Mouse (Mus musculus) MEL (cell line): ENCODE measurements around the gene Mterf1a.

ENCODE experiments used
- CTCF ChIP-seq, 3 experiments: IDR thresholded peaks in 2 of 3; conservative IDR thresholded peaks in 1 of 3; 2 replicates each; pipeline ENCODE4 v1.5.1; 2011 to 2012; ENCODE audit warnings: low read length in 3 of 3, low read depth in 2 of 3, mild to moderate bottlenecking in 2 of 3, improper control_type of control experiment in 1 of 3, inconsistent platforms in 1 of 3, mixed read lengths in 1 of 3, moderate library complexity in 1 of 3; ENCODE audit not compliant: control insufficient read depth in 1 of 3, insufficient read depth in 1 of 3, poor library complexity in 1 of 3, severe bottlenecking in 1 of 3
- EP300 ChIP-seq, 2 experiments: IDR thresholded peaks; 2 replicates each; pipeline ENCODE4 v1.6.1; 2011; ENCODE audit warnings: improper control_type of control experiment in 2 of 2, low read length in 2 of 2, low read depth in 1 of 2, mild to moderate bottlenecking in 1 of 2
- HCFC1 ChIP-seq: IDR thresholded peaks from 2 replicates; pipeline ENCODE4 v1.6.1; 2012; ENCODE audit warnings: low read depth, mild to moderate bottlenecking, inconsistent platforms, low read length, improper control_type of control experiment, moderate library complexity
- KAT2A ChIP-seq: conservative IDR thresholded peaks from 2 replicates; pipeline ENCODE4 v1.6.1; 2012; ENCODE audit warnings: low read depth, low read length, improper control_type of control experiment, inconsistent platforms

- TF ChIP-seq EP300 (IDR thresholded peaks at IDR 0.05; ENCODE audit: low read depth in 1 of 2, low read length in 2 of 2) (no peak), HCFC1 (no peak), CTCF (IDR thresholded peaks at IDR 0.05 in 2 of 3, conservative IDR thresholded peaks at IDR 0.05 in 1 of 3; ENCODE audit: control insufficient read depth in 1 of 3, insufficient read depth in 1 of 3, low read depth in 2 of 3, low read length in 3 of 3, poor library complexity in 1 of 3, severe bottlenecking in 1 of 3) (no peak), KAT2A (no peak)
Observed at GRCm38 (mm10) chr5:3870161-3870560, 23.6 kb downstream of the Mterf1a start.
